Mouse (Mus musculus) thymus, adult 2 months (tissue): ENCODE results near the gene Ryr3.

ENCODE experiments used
- CTCF ChIP-seq: fragments of 200-500 bp; IDR thresholded peaks from 2 replicates; pipeline ENCODE4 v1.5.1; 2012; ENCODE audit warnings: mild to moderate bottlenecking, control low read depth, low read length, moderate library complexity, borderline replicate concordance; ENCODE audit not compliant: control insufficient read depth, poor library complexity, insufficient read depth; ENCODE audit errors: extremely low read depth
- POLR2A ChIP-seq: fragments of 200-500 bp; IDR thresholded peaks from 2 replicates; pipeline ENCODE4 v1.6.1; 2012; ENCODE audit warnings: mild to moderate bottlenecking, low read length, control low read depth, moderate library complexity; ENCODE audit not compliant: control insufficient read depth, poor library complexity, insufficient read depth; ENCODE audit errors: extremely low read depth

- TF ChIP-seq POLR2A (no peak), CTCF (no peak)
Measured at GRCm38 (mm10) chr2:113058914-113059313, 158.0 kb downstream of the Ryr3 start.
